Mouse (Mus musculus) forebrain, embryonic 12.5 days (tissue): ENCODE results near the gene 1700123O20Rik. TPM values are rescaled to one million over a fixed set of nuclear protein-coding genes. Genes with fewer than 3 reads are reported as not detected.

ENCODE experiments used
- ATAC-seq: fragments of 200-750 bp; cut with Nextera tagmentation; 2 replicates; pipeline ENCODE4 v1.8.0; 2017; ENCODE audit warnings: moderate TSS enrichment; ENCODE audit not compliant: low FRiP score
- H3K27ac ChIP-seq: fragments of 300-500 bp; sonication (generic); 2 replicates; pipeline ENCODE4 v1.5.1; 2016; ENCODE audit warnings: mild to moderate bottlenecking
- H3K27me3 ChIP-seq: fragments of 300-500 bp; sonication (generic); 2 replicates; pipeline ENCODE4 v1.6.1; 2016; ENCODE audit warnings: mild to moderate bottlenecking
- H3K36me3 ChIP-seq: fragments of 300-500 bp; sonication (generic); replicated peaks from 2 replicates; pipeline ENCODE4 v1.6.1; 2016; ENCODE audit warnings: mild to moderate bottlenecking
- H3K4me1 ChIP-seq: fragments of 300-500 bp; sonication (generic); 2 replicates; pipeline ENCODE4 v1.6.1; 2016
- H3K4me2 ChIP-seq: fragments of 300-500 bp; sonication (generic); 2 replicates; pipeline ENCODE4 v1.6.1; 2016; ENCODE audit warnings: mild to moderate bottlenecking, moderate library complexity
- H3K4me3 ChIP-seq: fragments of 300-500 bp; sonication (generic); replicated peaks from 2 replicates; pipeline ENCODE4 v1.5.1; 2016; ENCODE audit warnings: mild to moderate bottlenecking
- H3K9ac ChIP-seq: fragments of 300-500 bp; sonication (generic); 2 replicates; pipeline ENCODE4 v1.6.1; 2016; ENCODE audit warnings: mild to moderate bottlenecking
- H3K9me3 ChIP-seq: fragments of 300-500 bp; sonication (generic); 2 replicates; pipeline ENCODE4 v1.6.1; 2016
- WGBS: fragments of 180-500 bp; shearing (Covaris S2); methylation state at CpG from one replicate; pipeline ENCODE4 v1.1.7; 2016; 5-methylcytosine and 5-hydroxymethylcytosine counted together
- polyA plus RNA-seq: library from polyadenylated mRNA; unstranded; fragments of >200 nt; fragmentation: Nextera tagmentation; extraction: Ambion mirVana; gene quantifications from 2 replicates; pipeline ENCODE4 v1.2.1, GENCODE M21; 2016

1700123O20Rik gene
- polyA plus RNA-seq, 1 experiment from 2014 or later = 87.5 TPM

GRCm38 (mm10) chr14:54686522-54687143 lies 617 bp downstream of the 1700123O20Rik start, which contains the start of gene Acin1:
TSS of gene Acin1 (minus strand) at chr14:54686931.
- peak; percentile 98 for ATAC-seq
- peak within 1 kb of the TSS; percentile 96 for H3K27ac ChIP-seq
- peak within 1 kb of the TSS; percentile 88 for H3K9ac ChIP-seq

GRCm38 (mm10) chr14:54687251-54687650 lies 1.2 kb downstream of the 1700123O20Rik start:
- ATAC-seq = no peak
- H3K27me3 ChIP-seq = no peaks in the 10 kb centered on the region

More at GRCm38 (mm10) chr14:54686522-54687143, 617 bp downstream of the 1700123O20Rik start, which contains the start of gene Acin1:
- Histone ChIP-seq H3K36me3 (peaks cover 43% of the 10 kb centered on the region), H3K27me3 (no peaks in the 10 kb centered on the region), H3K4me2 (peak within 1 kb of the TSS; percentile 83), H3K4me3 (peak within 1 kb of the TSS; percentile 86), H3K9me3 (no peaks in the 10 kb centered on the region), H3K4me1 (peaks cover 24% of the 10 kb centered on the region)
- WGBS = 0% methylated on average over 44 of the region's 44 CpGs

DNA sequence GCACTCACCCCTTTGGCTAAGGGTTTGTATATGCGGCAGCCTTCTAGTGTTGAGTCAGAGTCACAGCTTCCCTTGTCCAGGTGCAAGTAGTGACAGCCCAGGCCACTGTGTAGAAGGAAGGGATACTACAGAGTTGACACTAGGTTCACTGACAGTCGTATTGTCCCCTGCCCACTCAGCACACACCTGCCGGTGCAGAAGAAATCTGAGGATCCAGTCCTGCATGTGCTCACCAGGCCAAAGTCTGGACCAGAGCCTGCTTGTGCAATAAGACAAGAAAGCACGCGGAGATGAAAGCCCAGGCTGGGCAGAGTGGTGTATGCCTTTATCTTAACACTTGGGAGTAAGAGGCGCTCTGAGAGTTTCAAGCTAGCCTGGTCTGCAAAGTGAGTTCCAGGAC lies 9.0 kb downstream of the 1700123O20Rik start:
- H3K27ac ChIP-seq = no peak overlapping the region
- WGBS = 86% methylated on average over 6 of the region's 6 CpGs
- H3K4me3 ChIP-seq = no peak overlapping the region
- no peak for ATAC-seq
- no peaks in the 10 kb centered on the region for H3K4me1 ChIP-seq
- no peaks in the 10 kb centered on the region for H3K27me3 ChIP-seq
- no peak overlapping the region for H3K9ac ChIP-seq
- H3K36me3 ChIP-seq = peaks cover 27% of the 10 kb centered on the region
- H3K9me3 ChIP-seq = no peaks in the 10 kb centered on the region
- no peak overlapping the region for H3K4me2 ChIP-seq

More at GRCm38 (mm10) chr14:54687251-54687650, 1.2 kb downstream of the 1700123O20Rik start:
- 11% methylated on average over 8 of the region's 8 CpGs for WGBS
- Histone ChIP-seq H3K4me1 (peaks cover 24% of the 10 kb centered on the region), H3K27ac (peak overlapping the region; percentile 61), H3K36me3 (peaks cover 37% of the 10 kb centered on the region), H3K9ac (peak overlapping the region; percentile 88), H3K4me3 (peak overlapping the region; percentile 86), H3K4me2 (peak overlapping the region; percentile 73), H3K9me3 (no peaks in the 10 kb centered on the region)

DNA sequence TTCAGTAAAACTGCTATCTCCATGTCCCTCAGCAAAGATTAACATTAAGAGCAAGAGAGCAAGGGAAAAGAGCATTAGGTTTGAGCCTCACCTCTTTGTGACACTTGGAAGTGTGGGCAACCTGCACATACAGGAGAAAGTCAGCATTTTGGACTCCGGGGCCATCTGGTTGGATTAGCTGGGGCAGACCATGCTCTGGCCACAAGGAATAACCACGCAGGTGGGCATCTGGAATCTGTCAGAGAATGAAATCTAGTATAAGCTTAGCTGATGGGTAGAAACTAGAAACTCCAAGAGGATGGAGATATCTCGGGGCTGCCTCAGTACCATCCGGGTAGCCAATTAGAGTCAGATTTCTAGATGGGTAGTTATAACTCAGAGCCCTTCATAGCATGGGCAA lies 10.7 kb downstream of the 1700123O20Rik start:
- Histone ChIP-seq H3K27ac (no peak overlapping the region), H3K27me3 (no peaks in the 10 kb centered on the region), H3K4me2 (no peak overlapping the region), H3K36me3 (peaks cover 16% of the 10 kb centered on the region), H3K4me1 (no peaks in the 10 kb centered on the region), H3K4me3 (no peak overlapping the region), H3K9me3 (no peaks in the 10 kb centered on the region), H3K9ac (no peak overlapping the region)
- 91% methylated on average over 4 of the region's 4 CpGs for WGBS
- ATAC-seq = no peak

- Histone ChIP-seq H3K4me2 (no peak within 1 kb of the TSS), H3K27ac (no peak within 1 kb of the TSS), H3K27me3 (0 out of 2 replicates have a peak, but pooled peaks cover 4% of the 10 kb centered on the region), H3K9ac (no peak within 1 kb of the TSS), H3K4me3 (no peak within 1 kb of the TSS), H3K4me1 (no peaks in the 10 kb centered on the region), H3K9me3 (no peaks in the 10 kb centered on the region), H3K36me3 (peaks cover 2% of the 10 kb centered on the region; the same call in 1 of the 2 replicates)
- 81% methylated on average over 4 of the region's 4 CpGs for WGBS
- ATAC-seq = no peak
Observed at GRCm38 (mm10) chr14:54698733-54699132, 12.7 kb downstream of the 1700123O20Rik start, which contains the start of gene Gm29776. TSS of gene Gm29776 (minus strand) at chr14:54698833.

DNA sequence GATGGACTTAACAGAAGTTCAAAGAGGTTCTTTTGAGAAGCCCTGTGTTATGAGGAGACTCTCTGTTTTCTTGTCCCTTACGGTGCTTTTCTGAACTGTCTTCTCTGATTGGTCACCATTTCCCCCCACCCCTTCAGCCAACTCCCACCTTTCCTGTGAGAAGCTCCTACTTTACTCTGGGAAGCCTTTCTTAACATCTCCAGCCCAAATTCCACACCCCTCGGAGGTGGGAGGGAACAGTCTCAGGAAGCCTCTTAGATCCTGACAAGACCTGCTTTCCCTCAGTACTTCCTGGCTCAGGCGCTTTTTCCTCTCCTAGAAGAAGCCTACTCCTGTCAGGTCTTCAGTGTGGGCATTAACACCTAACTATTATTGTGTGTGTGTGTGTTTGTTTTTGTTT lies 13.6 kb downstream of the 1700123O20Rik start:
- no peak overlapping the region for H3K4me2 ChIP-seq
- no peaks in the 10 kb centered on the region for H3K4me1 ChIP-seq
- H3K9me3 ChIP-seq = no peaks in the 10 kb centered on the region
- H3K27ac ChIP-seq = no peak overlapping the region
- H3K9ac ChIP-seq = no peak overlapping the region
- no peak overlapping the region for H3K4me3 ChIP-seq
- H3K27me3 ChIP-seq = 0 out of 2 replicates have a peak, but pooled peaks cover 4% of the 10 kb centered on the region
- ATAC-seq = no peak
- 64% methylated on average over 3 of the region's 3 CpGs for WGBS
- H3K36me3 ChIP-seq = no peaks in the 10 kb centered on the region

DNA sequence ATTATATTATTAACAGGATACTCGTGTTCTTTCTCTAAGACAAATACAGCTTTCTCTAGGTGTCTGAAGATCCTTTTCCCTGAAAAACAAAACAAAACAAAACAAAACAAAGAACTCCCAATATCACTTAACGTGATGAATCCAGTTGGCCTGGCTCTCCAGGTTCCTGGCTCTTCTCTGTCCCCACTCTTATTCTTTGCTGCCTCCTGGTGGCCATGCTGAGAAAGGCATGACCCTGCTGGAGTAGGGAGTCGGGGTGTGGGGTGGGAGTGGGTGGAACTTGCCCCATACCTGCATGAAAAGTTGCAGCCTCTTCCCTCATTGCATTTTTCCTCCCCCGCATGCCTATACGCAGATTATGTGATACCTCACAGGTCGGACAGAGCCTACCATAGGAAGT lies 15.3 kb downstream of the 1700123O20Rik start:
- Histone ChIP-seq H3K36me3 (no peaks in the 10 kb centered on the region), H3K4me1 (no peaks in the 10 kb centered on the region), H3K4me2 (no peak overlapping the region), H3K27ac (no peak overlapping the region), H3K9me3 (no peaks in the 10 kb centered on the region), H3K4me3 (no peak overlapping the region), H3K9ac (no peak overlapping the region), H3K27me3 (0 out of 2 replicates have a peak, but pooled peaks cover 4% of the 10 kb centered on the region)
- WGBS = 9% methylated on average over 6 of the region's 6 CpGs
- no peak for ATAC-seq

DNA sequence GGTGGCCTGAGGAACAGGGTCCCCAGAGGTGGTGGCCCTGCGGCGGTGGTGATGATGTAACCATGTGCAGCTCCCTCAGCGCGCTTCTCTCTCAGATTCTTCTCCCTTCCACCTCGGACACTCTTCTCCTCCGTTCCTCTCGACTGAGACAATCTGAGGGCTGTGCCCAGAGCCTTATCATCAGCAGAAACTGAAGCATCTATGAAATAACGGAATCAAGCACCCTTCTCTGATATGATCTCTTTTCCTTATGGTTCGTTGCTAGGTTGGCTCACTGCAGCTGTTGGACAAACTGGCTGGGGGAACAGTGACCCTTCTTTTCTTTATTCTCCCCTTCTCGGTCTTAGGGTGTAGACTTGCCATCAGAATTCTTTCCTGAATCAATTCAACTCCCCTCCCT lies 17.2 kb downstream of the 1700123O20Rik start:
- Histone ChIP-seq H3K4me3 (no peak overlapping the region), H3K27ac (no peak overlapping the region), H3K36me3 (no peaks in the 10 kb centered on the region), H3K9ac (no peak overlapping the region), H3K27me3 (0 out of 2 replicates have a peak, but pooled peaks cover 4% of the 10 kb centered on the region), H3K9me3 (no peaks in the 10 kb centered on the region), H3K4me2 (no peak overlapping the region), H3K4me1 (no peaks in the 10 kb centered on the region)
- WGBS = 69% methylated on average over 10 of the region's 10 CpGs
- no peak for ATAC-seq

GRCm38 (mm10) chr14:54705844-54706243 lies 19.8 kb downstream of the 1700123O20Rik start:
- no peak for ATAC-seq
- Histone ChIP-seq H3K4me2 (no peak overlapping the region), H3K9me3 (no peaks in the 10 kb centered on the region), H3K4me1 (no peaks in the 10 kb centered on the region), H3K4me3 (no peak overlapping the region), H3K27ac (no peak overlapping the region), H3K27me3 (0 out of 2 replicates have a peak, but pooled peaks cover 4% of the 10 kb centered on the region), H3K36me3 (no peaks in the 10 kb centered on the region), H3K9ac (no peak overlapping the region)
- 73% methylated on average over 5 of the region's 5 CpGs for WGBS

- ATAC-seq = no peak
- H3K4me2 ChIP-seq = no peak overlapping the region
- H3K9ac ChIP-seq = no peak overlapping the region
- no peak overlapping the region for H3K27ac ChIP-seq
- H3K27me3 ChIP-seq = 0 out of 2 replicates have a peak, but pooled peaks cover 4% of the 10 kb centered on the region
- H3K9me3 ChIP-seq = no peaks in the 10 kb centered on the region
- WGBS = 57% methylated on average over 17 of the region's 17 CpGs
- H3K4me1 ChIP-seq = no peaks in the 10 kb centered on the region
- no peak overlapping the region for H3K4me3 ChIP-seq
- H3K36me3 ChIP-seq = no peaks in the 10 kb centered on the region
Observed at GRCm38 (mm10) chr14:54706589-54707320, 20.7 kb downstream of the 1700123O20Rik start.

- 89% methylated on average over 9 of the region's 9 CpGs for WGBS
- Histone ChIP-seq H3K27me3 (peaks cover 4% of the 10 kb centered on the region; the same call in 1 of the 2 replicates), H3K4me2 (no peak overlapping the region), H3K27ac (no peak overlapping the region), H3K4me1 (no peaks in the 10 kb centered on the region), H3K36me3 (no peaks in the 10 kb centered on the region), H3K9ac (no peak overlapping the region), H3K4me3 (no peak overlapping the region), H3K9me3 (no peaks in the 10 kb centered on the region)
- ATAC-seq = no peak
Observed at GRCm38 (mm10) chr14:54709054-54709453, 23.0 kb downstream of the 1700123O20Rik start.

GRCm38 (mm10) chr14:54712074-54712473 lies 26.1 kb downstream of the 1700123O20Rik start, which contains the start of gene Cebpe:
TSS of gene Cebpe (minus strand) at chr14:54712174.
- peaks cover 11% of the 10 kb centered on the region; the same call in 1 of the 2 replicates for H3K27me3 ChIP-seq
- no peak within 1 kb of the TSS for H3K4me3 ChIP-seq
- no peak within 1 kb of the TSS for H3K27ac ChIP-seq
- no peaks in the 10 kb centered on the region for H3K36me3 ChIP-seq
- peaks cover 9% of the 10 kb centered on the region for H3K4me1 ChIP-seq
- no peaks in the 10 kb centered on the region for H3K9me3 ChIP-seq
- H3K4me2 ChIP-seq = no peak within 1 kb of the TSS
- WGBS = 90% methylated on average over 7 of the region's 7 CpGs
- H3K9ac ChIP-seq = no peak within 1 kb of the TSS
- ATAC-seq = no peak
